Mouse (Mus musculus) CH12.LX (cell line): Measurements from ENCODE around the gene Nde1. TPM values are rescaled to one million over a fixed set of nuclear protein-coding genes. Genes with fewer than 3 reads are reported as not detected.

ENCODE experiments used
- DNase-seq: peaks from one replicate; pipeline ENCODE4 v3.0.0-alpha.2; 2013; ENCODE audit errors: extremely low read depth
- H3K27ac ChIP-seq: 2 replicates; pipeline ENCODE4 v1.5.1; 2012; ENCODE audit warnings: low read depth, mild to moderate bottlenecking, control low read depth, moderate library complexity; ENCODE audit not compliant: insufficient read depth
- H3K27me3 ChIP-seq: replicated peaks from 2 replicates; pipeline ENCODE3; 2012; ENCODE audit warnings: inconsistent platforms
- H3K36me3 ChIP-seq, 2 experiments: replicated peaks in 1 of 2; 2 replicates each; pipeline versions ENCODE3 to v1.6.1; 2012; ENCODE audit warnings: inconsistent platforms in 1 of 2, low read length in 1 of 2, mild to moderate bottlenecking in 1 of 2, mixed read lengths in 1 of 2, moderate library complexity in 1 of 2; ENCODE audit not compliant: control insufficient read depth in 1 of 2, insufficient read depth in 1 of 2
- H3K4me1 ChIP-seq, 2 experiments: 2 replicates each; pipeline ENCODE4 v1.6.1; 2012; ENCODE audit warnings: inconsistent platforms in 1 of 2, moderate library complexity in 1 of 2; ENCODE audit not compliant: insufficient read depth in 2 of 2, control insufficient read depth in 1 of 2
- H3K4me2 ChIP-seq: 2 replicates; pipeline ENCODE4 v1.6.1; 2012; ENCODE audit warnings: low read depth, mild to moderate bottlenecking, control low read depth; ENCODE audit not compliant: poor library complexity, insufficient read depth, severe bottlenecking
- H3K4me3 ChIP-seq, 3 experiments: fragments of 150-350 bp in 1 of 3; sonication (generic) in 1 of 3; replicated peaks in 1 of 3; 2 replicates each; pipeline versions ENCODE3 to v1.5.1; 2011 to 2012; ENCODE audit warnings: low read depth in 2 of 3, low read length in 2 of 3, mild to moderate bottlenecking in 2 of 3, moderate library complexity in 2 of 3, control low read depth in 1 of 3, improper control_type of control experiment in 1 of 3, inconsistent platforms in 1 of 3, mixed read lengths in 1 of 3; ENCODE audit not compliant: poor library complexity in 1 of 3
- H3K79me2 ChIP-seq: replicated peaks from 2 replicates; pipeline ENCODE4 v1.6.1; 2012; ENCODE audit warnings: mild to moderate bottlenecking, moderate library complexity; ENCODE audit not compliant: control insufficient read depth, poor library complexity, insufficient read depth, severe bottlenecking; ENCODE audit errors: extremely low read depth
- H3K9ac ChIP-seq: 2 replicates; pipeline ENCODE4 v1.6.1; 2012; ENCODE audit warnings: low read depth, mild to moderate bottlenecking, control low read depth, moderate library complexity; ENCODE audit not compliant: insufficient read depth
- H3K9me3 ChIP-seq: replicated peaks from 2 replicates; pipeline ENCODE3; 2012; ENCODE audit warnings: low read length, inconsistent platforms, mixed read lengths
- BHLHE40 ChIP-seq: IDR thresholded peaks from 2 replicates; pipeline ENCODE4 v1.6.1; 2011; ENCODE audit warnings: mild to moderate bottlenecking, low read depth, low read length, improper control_type of control experiment
- CHD1 ChIP-seq: IDR thresholded peaks from 2 replicates; pipeline ENCODE4 v1.6.1; 2012; ENCODE audit warnings: low read depth, low read length, improper control_type of control experiment, inconsistent platforms
- CHD2 ChIP-seq: IDR thresholded peaks from 2 replicates; pipeline ENCODE4 v1.6.1; 2011; ENCODE audit warnings: low read length, improper control_type of control experiment
- CTCF ChIP-seq, 2 experiments: IDR thresholded peaks in 1 of 2; conservative IDR thresholded peaks in 1 of 2; 2 replicates each; pipeline ENCODE4 v1.5.1; 2011 to 2012; ENCODE audit warnings: low read depth in 2 of 2, low read length in 2 of 2, improper control_type of control experiment in 1 of 2, inconsistent platforms in 1 of 2, mild to moderate bottlenecking in 1 of 2, moderate library complexity in 1 of 2
- ELF1 ChIP-seq: IDR thresholded peaks from 2 replicates; pipeline ENCODE4 v1.6.1; 2014; ENCODE audit warnings: low read depth, mild to moderate bottlenecking, inconsistent platforms, low read length, improper control_type of control experiment
- GABPA ChIP-seq: IDR thresholded peaks from 2 replicates; pipeline ENCODE4 v1.6.1; 2012; ENCODE audit warnings: low read depth, low read length, improper control_type of control experiment, inconsistent platforms; ENCODE audit not compliant: insufficient replicate concordance
- IRF4 ChIP-seq: IDR thresholded peaks from 2 replicates; pipeline ENCODE4 v1.6.1; 2014; ENCODE audit warnings: low read depth, mild to moderate bottlenecking, inconsistent platforms, low read length, improper control_type of control experiment
- KAT2A ChIP-seq: IDR thresholded peaks from 2 replicates; pipeline ENCODE4 v1.6.1; 2012; ENCODE audit warnings: low read length, improper control_type of control experiment, inconsistent platforms; ENCODE audit not compliant: insufficient replicate concordance
- MAX ChIP-seq: IDR thresholded peaks from 2 replicates; pipeline ENCODE4 v1.6.1; 2011; ENCODE audit warnings: low read length, improper control_type of control experiment
- MEF2A ChIP-seq: IDR thresholded peaks from 2 replicates; pipeline ENCODE4 v1.6.1; 2014; ENCODE audit warnings: low read depth, mild to moderate bottlenecking, inconsistent platforms, low read length, improper control_type of control experiment, borderline replicate concordance
- MXI1 ChIP-seq: IDR thresholded peaks from 2 replicates; pipeline ENCODE4 v1.6.1; 2011; ENCODE audit warnings: mild to moderate bottlenecking, low read depth, low read length, improper control_type of control experiment
- NELFE ChIP-seq: IDR thresholded peaks from 2 replicates; pipeline ENCODE4 v1.6.1; 2011; ENCODE audit warnings: low read depth, low read length, improper control_type of control experiment
- PAX5 ChIP-seq: IDR thresholded peaks from 2 replicates; pipeline ENCODE4 v1.6.1; 2012; ENCODE audit warnings: low read length, inconsistent platforms, mixed read lengths
- POLR2AphosphoS2 ChIP-seq: IDR thresholded peaks from 2 replicates; pipeline ENCODE4 v1.6.1; 2011; ENCODE audit warnings: low read depth, low read length, improper control_type of control experiment
- RAD21 ChIP-seq: IDR thresholded peaks from 2 replicates; pipeline ENCODE4 v1.6.1; 2011; ENCODE audit warnings: low read depth, mild to moderate bottlenecking, low read length, improper control_type of control experiment, moderate library complexity
- RCOR1 ChIP-seq: conservative IDR thresholded peaks from 2 replicates; pipeline ENCODE4 v1.6.1; 2012; ENCODE audit warnings: low read depth, mild to moderate bottlenecking, inconsistent platforms, low read length, improper control_type of control experiment
- SIN3A ChIP-seq: IDR thresholded peaks from 2 replicates; pipeline ENCODE4 v1.6.1; 2012; ENCODE audit warnings: low read length, improper control_type of control experiment, inconsistent platforms
- SMC3 ChIP-seq: IDR thresholded peaks from 2 replicates; pipeline ENCODE4 v1.6.1; 2011; ENCODE audit warnings: low read depth, low read length, improper control_type of control experiment
- TBP ChIP-seq: conservative IDR thresholded peaks from 2 replicates; pipeline ENCODE4 v1.6.1; 2011; ENCODE audit warnings: low read depth, low read length, improper control_type of control experiment
- TCF12 ChIP-seq: IDR thresholded peaks from 2 replicates; pipeline ENCODE4 v1.6.1; 2014; ENCODE audit warnings: low read depth, mild to moderate bottlenecking, inconsistent platforms, low read length, improper control_type of control experiment
- UBTF ChIP-seq: IDR thresholded peaks from 2 replicates; pipeline ENCODE4 v1.6.1; 2012; ENCODE audit warnings: low read depth, mild to moderate bottlenecking, inconsistent platforms, low read length, improper control_type of control experiment, moderate library complexity
- ZKSCAN1 ChIP-seq: IDR thresholded peaks from 2 replicates; pipeline ENCODE4 v1.6.1; 2012; ENCODE audit warnings: low read depth, inconsistent platforms, low read length, improper control_type of control experiment, borderline replicate concordance
- ZMIZ1 ChIP-seq: IDR thresholded peaks from 2 replicates; pipeline ENCODE4 v1.6.1; 2012; ENCODE audit warnings: low read depth, mild to moderate bottlenecking, inconsistent platforms, low read length, improper control_type of control experiment
- dilution Hi-C: fragments of 300-500 bp; cut with MboI; formaldehyde crosslinking; loops from 2 replicates; pipeline ENCODE4 v1.14.3; 2020; ENCODE audit warnings: low sequenced_read_pairs; ENCODE audit not compliant: extremely low pct_unique_long_range_greater_than_20kb, extremely low pct_ligation_motif_present
- in situ Hi-C: fragments of 300-500 bp; cut with MboI; formaldehyde crosslinking; loops from 3 replicates; pipeline ENCODE4 v1.14.3; 2019; ENCODE audit warnings: low sequenced_read_pairs, low pct_ligation_motif_present, low pct_unique_long_range_greater_than_20kb, mixed read lengths
- polyA plus RNA-seq: library from polyadenylated mRNA; unstranded; fragments of >175 nt; gene quantifications from 2 replicates; pipeline ENCODE4 v1.2.1, GENCODE M21; 2012; ENCODE audit warnings: low read depth; ENCODE audit not compliant: insufficient read length
- total RNA-seq, 2 experiments: library from RNA; depleted of rRNA; stranded (reverse); fragments of 300-350 nt in 1 of 2; fragments of >200 nt in 1 of 2; gene quantifications; 2 replicates each; pipeline ENCODE4 v1.2.3; 2012 to 2014

The Nde1 gene
- total and polyA plus RNA-seq, 3 experiments: 62.1 to 104 (median 65.0) TPM

GRCm38 (mm10) chr16:14135014-14135413 lies 28.1 kb upstream of the Nde1 start:
- no peaks in the 10 kb centered on the region for H3K79me2 ChIP-seq
- no peak for TF ChIP-seq KAT2A
- TF ChIP-seq RCOR1: no peak
- no peak for TF ChIP-seq CHD2
- no peak for TF ChIP-seq SIN3A
- no peak for TF ChIP-seq CTCF (conservative IDR thresholded peaks at IDR 0.05 in 1 of 2, IDR thresholded peaks at IDR 0.05 in 1 of 2; ENCODE audit: low read depth in 2 of 2, low read length in 2 of 2)
- no peak for TF ChIP-seq ELF1
- TF ChIP-seq POLR2AphosphoS2: no peak
- no peak for TF ChIP-seq MEF2A
- no peak for TF ChIP-seq BHLHE40
- TF ChIP-seq CHD1: no peak
- no peak for TF ChIP-seq PAX5
- no peak for TF ChIP-seq RAD21
- no peak for TF ChIP-seq ZKSCAN1
- peaks cover 77 to 93% of the 10 kb centered on the region in 2 experiments for H3K36me3 ChIP-seq
- peak overlapping the region; percentile 5; the same call in 1 of the 2 replicates for H3K27ac ChIP-seq
- peaks cover 0 to 21% of the 10 kb centered on the region in 2 experiments; a peak in 2 of 4 replicates for H3K4me1 ChIP-seq
- H3K27me3 ChIP-seq: no peaks in the 10 kb centered on the region
- no peaks in the 10 kb centered on the region for H3K9me3 ChIP-seq
- peak; percentile 46 for DNase-seq
- dilution Hi-C loops (no loop called here), in situ Hi-C loops (no loop called here)
- H3K4me3 ChIP-seq: no peak overlapping the region
- no peak overlapping the region for H3K9ac ChIP-seq
- no peak overlapping the region for H3K4me2 ChIP-seq

GRCm38 (mm10) chr16:14137976-14138561 lies 25.0 kb upstream of the Nde1 start:
- Histone ChIP-seq H3K36me3 (peaks cover 74 to 93% of the 10 kb centered on the region in 2 experiments), H3K79me2 (no peaks in the 10 kb centered on the region), H3K27ac (no peak overlapping the region), H3K9ac (no peak overlapping the region), H3K27me3 (no peaks in the 10 kb centered on the region), H3K4me1 (peaks cover 0 to 17% of the 10 kb centered on the region in 2 experiments; a peak in 2 of 4 replicates), H3K4me2 (no peak overlapping the region), H3K9me3 (no peaks in the 10 kb centered on the region), H3K4me3 (no peak overlapping the region)
- DNase-seq: no peak
- dilution Hi-C loops: no loop called here
- no peak for TF ChIP-seq MXI1
- TF ChIP-seq ZMIZ1: no peak
- no peak for TF ChIP-seq MAX
- TF ChIP-seq IRF4: no peak
- no peak for TF ChIP-seq TBP
- no peak for TF ChIP-seq CHD2
- TF ChIP-seq GABPA: no peak
- TF ChIP-seq BHLHE40: no peak
- no peak for TF ChIP-seq SMC3
- no peak for TF ChIP-seq KAT2A
- TF ChIP-seq RCOR1: no peak
- TF ChIP-seq TCF12: no peak
- no peak for TF ChIP-seq POLR2AphosphoS2
- TF ChIP-seq SIN3A: no peak
- TF ChIP-seq NELFE: no peak
- TF ChIP-seq CTCF (conservative IDR thresholded peaks at IDR 0.05 in 1 of 2, IDR thresholded peaks at IDR 0.05 in 1 of 2; ENCODE audit: low read depth in 2 of 2, low read length in 2 of 2): no peak
- no peak for TF ChIP-seq PAX5
- no peak for TF ChIP-seq RAD21
- no peak for TF ChIP-seq UBTF
- in situ Hi-C loops: no loop called here
